Mouse (Mus musculus) hindbrain, embryonic 11.5 days (tissue): ENCODE measurements around the gene Nemf. TPM values are rescaled to one million over a fixed set of nuclear protein-coding genes. Genes with fewer than 3 reads are reported as not detected.

ENCODE experiments used
- ATAC-seq: fragments of 200-750 bp; cut with Nextera tagmentation; 2 replicates; pipeline ENCODE4 v1.8.0; 2017; ENCODE audit warnings: mild to moderate bottlenecking, moderate TSS enrichment, moderate library complexity; ENCODE audit not compliant: low FRiP score
- DNase-seq: peaks from one replicate; pipeline ENCODE4 v3.0.0-alpha.2; 2015; ENCODE audit warnings: low spot score
- H3K27ac ChIP-seq: fragments of 300-500 bp; sonication (generic); 2 replicates; pipeline ENCODE4 v1.5.1; 2014; ENCODE audit warnings: mild to moderate bottlenecking, low read depth, low read length
- H3K27me3 ChIP-seq: fragments of 300-500 bp; sonication (generic); 2 replicates; pipeline ENCODE4 v1.6.1; 2014; ENCODE audit warnings: mild to moderate bottlenecking, low read length, moderate library complexity, mixed read lengths; ENCODE audit not compliant: control insufficient read depth, insufficient read depth
- H3K36me3 ChIP-seq: fragments of 300-500 bp; sonication (generic); 2 replicates; pipeline ENCODE4 v1.6.1; 2014; ENCODE audit warnings: mild to moderate bottlenecking, low read length, moderate library complexity, mixed read lengths; ENCODE audit not compliant: control insufficient read depth, insufficient read depth
- H3K4me1 ChIP-seq: fragments of 300-500 bp; sonication (generic); replicated peaks from 2 replicates; pipeline ENCODE4 v1.6.1; 2014; ENCODE audit warnings: low read length, mixed read lengths; ENCODE audit not compliant: control insufficient read depth, insufficient read depth
- H3K4me2 ChIP-seq: fragments of 300-500 bp; sonication (generic); replicated peaks from 2 replicates; pipeline ENCODE4 v1.6.1; 2014; ENCODE audit warnings: mild to moderate bottlenecking, low read depth, low read length
- H3K4me3 ChIP-seq: fragments of 300-500 bp; sonication (generic); 2 replicates; pipeline ENCODE4 v1.5.1; 2014; ENCODE audit warnings: low read depth, low read length
- H3K9ac ChIP-seq: fragments of 300-500 bp; sonication (generic); 2 replicates; pipeline ENCODE4 v1.6.1; 2014; ENCODE audit warnings: low read depth, low read length
- H3K9me3 ChIP-seq: fragments of 300-500 bp; sonication (generic); 2 replicates; pipeline ENCODE4 v1.6.1; 2016; ENCODE audit warnings: low read length; ENCODE audit not compliant: control insufficient read depth
- WGBS: fragments of 180-500 bp; shearing (Covaris S2); extraction: QIAGEN DNeasy Blood & Tissue Kit; methylation state at CpG from one replicate; pipeline ENCODE4 v1.1.7; 2014; 5-methylcytosine and 5-hydroxymethylcytosine counted together
- polyA plus RNA-seq: library from polyadenylated mRNA; unstranded; fragments of >200 nt; fragmentation: Nextera tagmentation; extraction: Ambion mirVana; gene quantifications from 2 replicates; pipeline ENCODE4 v1.2.1, GENCODE M21; 2014

Gene Nemf
- polyA plus RNA-seq, 1 experiment from 2014 or later, result 108 TPM

DNA sequence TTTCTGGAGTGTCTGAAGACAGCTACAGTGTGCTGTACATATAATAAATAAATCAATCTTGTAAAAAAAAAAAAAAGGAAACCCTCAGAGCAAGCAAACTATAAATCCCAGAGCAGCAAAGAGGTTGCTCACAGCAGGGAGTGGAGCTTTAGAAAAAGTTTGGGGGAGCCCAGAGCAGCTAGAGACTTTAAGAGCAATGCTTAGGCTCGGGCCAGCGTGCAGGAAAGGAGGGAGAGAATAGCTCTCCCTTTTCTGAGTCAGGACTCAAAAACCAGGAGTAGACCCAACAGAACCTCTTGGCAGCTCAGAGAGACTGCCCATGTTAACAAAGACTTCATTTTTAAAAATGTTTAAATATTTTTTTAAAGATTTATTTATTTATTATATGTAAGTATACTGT is 88.0 kb downstream of the Nemf start:
- Histone ChIP-seq H3K9me3 (no peaks in the 10 kb centered on the region), H3K27ac (no peak overlapping the region), H3K4me1 (no peaks in the 10 kb centered on the region), H3K36me3 (no peaks in the 10 kb centered on the region), H3K4me2 (no peak overlapping the region), H3K27me3 (no peaks in the 10 kb centered on the region), H3K9ac (no peak overlapping the region), H3K4me3 (no peak overlapping the region)
- no peak for ATAC-seq
- DNase-seq, result no peak
- 72% methylated on average over 2 of the region's 2 CpGs for WGBS

DNA sequence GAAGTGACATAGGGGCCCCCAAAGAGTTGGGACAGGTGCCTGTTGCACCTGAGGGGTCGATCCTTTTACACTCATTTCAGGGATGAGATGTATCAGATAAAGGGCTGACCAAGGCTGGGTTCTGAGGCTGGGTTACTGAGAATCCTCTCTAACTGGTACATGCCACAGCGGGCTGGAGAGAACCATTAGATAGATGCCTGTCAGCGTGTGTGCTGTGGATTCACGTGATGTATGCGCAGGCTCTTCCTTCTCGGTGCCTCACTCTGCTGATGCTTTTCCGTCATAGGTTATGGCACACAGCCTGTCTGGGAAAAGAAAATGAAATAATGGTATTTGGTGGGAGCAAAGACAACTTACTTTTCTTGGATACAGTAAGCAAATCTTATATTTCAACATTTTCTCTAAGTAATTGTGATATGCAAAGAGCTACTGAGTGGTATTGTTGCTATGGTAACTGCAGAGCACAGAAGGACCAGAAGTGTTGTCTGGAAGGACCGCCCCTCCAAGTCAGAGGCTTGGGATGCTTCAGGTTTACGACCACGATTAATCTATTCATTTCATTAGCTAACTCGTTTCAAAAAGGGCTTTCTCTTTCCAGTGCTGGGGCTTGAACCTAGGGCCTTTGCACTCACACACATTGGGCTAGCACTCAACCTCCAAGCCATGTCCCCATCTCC is 88.9 kb downstream of the Nemf start:
- no peak for DNase-seq
- WGBS, result 80% methylated on average over 11 of the region's 11 CpGs

DNA sequence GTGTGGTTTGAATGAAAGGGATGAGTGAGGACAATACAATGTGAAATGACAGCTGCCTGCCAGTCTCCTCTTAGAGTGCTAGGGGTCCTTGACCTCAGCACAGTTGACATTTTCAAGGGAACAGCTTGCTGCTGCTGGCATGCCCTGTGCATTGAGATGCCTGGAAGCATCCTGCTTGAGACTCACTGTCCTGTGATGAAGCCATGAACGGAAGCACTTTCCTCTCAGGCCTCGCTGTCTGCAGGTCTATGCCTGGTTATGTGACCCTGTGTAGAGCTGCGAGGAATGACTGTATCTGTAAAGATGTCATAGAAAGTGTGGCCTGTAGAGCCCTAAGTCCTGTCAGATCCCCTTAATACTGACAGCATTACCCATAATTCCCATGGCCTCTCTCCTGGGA is 91.9 kb downstream of the Nemf start:
- no peak overlapping the region for H3K4me2 ChIP-seq
- no peak overlapping the region for H3K9ac ChIP-seq
- H3K9me3 ChIP-seq, result no peaks in the 10 kb centered on the region
- no peaks in the 10 kb centered on the region for H3K27me3 ChIP-seq
- H3K4me3 ChIP-seq, result no peak overlapping the region
- ATAC-seq (no peak), DNase-seq (no peak)
- WGBS, result 87% methylated on average over 3 of the region's 3 CpGs
- no peaks in the 10 kb centered on the region for H3K36me3 ChIP-seq
- no peak overlapping the region for H3K27ac ChIP-seq
- H3K4me1 ChIP-seq, result no peaks in the 10 kb centered on the region

More for the DNA sequence above, 88.9 kb downstream of the Nemf start:
- Histone ChIP-seq H3K9ac (no peak overlapping the region), H3K4me1 (no peaks in the 10 kb centered on the region), H3K4me3 (no peak overlapping the region), H3K9me3 (no peaks in the 10 kb centered on the region), H3K4me2 (no peak overlapping the region), H3K27ac (no peak overlapping the region), H3K36me3 (no peaks in the 10 kb centered on the region), H3K27me3 (no peaks in the 10 kb centered on the region)
- no peak for ATAC-seq

DNA sequence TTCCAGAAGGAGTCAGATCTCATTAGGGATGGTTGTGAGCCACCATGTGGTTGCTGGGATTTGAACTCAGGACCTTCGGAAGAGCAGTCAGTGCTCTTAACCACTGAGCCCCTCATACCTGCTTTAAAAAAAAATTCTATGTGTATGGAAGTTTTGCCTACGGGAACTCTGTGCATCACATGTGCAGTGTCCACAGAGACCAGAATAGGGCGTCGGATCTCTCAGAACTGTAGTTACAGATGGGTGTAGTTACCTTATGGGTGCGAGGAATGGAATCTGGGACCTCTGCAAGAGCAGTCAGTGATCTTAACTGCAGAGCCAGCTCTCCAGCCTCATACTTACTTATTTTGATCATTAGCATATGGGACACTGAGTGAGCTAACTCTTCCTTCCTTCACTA is 94.7 kb downstream of the Nemf start:
- no peaks in the 10 kb centered on the region for H3K9me3 ChIP-seq
- no peaks in the 10 kb centered on the region for H3K27me3 ChIP-seq
- no peak overlapping the region for H3K4me2 ChIP-seq
- no peak overlapping the region for H3K4me3 ChIP-seq
- no peak for ATAC-seq
- no peaks in the 10 kb centered on the region for H3K36me3 ChIP-seq
- H3K4me1 ChIP-seq, result no peaks in the 10 kb centered on the region
- no peak for DNase-seq
- WGBS, result 90% methylated on average over 5 of the region's 5 CpGs
- H3K27ac ChIP-seq, result no peak overlapping the region
- H3K9ac ChIP-seq, result no peak overlapping the region

Other genes starting within 250 kb of the Nemf start
- gene Rps29, start 198.0 kb downstream of the Nemf start, polyA plus RNA-seq, result 1,259 and 1,264 TPM in 2 replicates
- gene Lrr1, start 188.4 kb downstream of the Nemf start, polyA plus RNA-seq, result 23.6 and 27.2 TPM in 2 replicates
- gene Rpl36al, start 173.1 kb downstream of the Nemf start, polyA plus RNA-seq, result 461 and 473 TPM in 2 replicates
- gene Mgat2, start 173.0 kb downstream of the Nemf start, polyA plus RNA-seq, result 35.9 and 37.7 TPM in 2 replicates
- gene Gm49383, start 160.1 kb downstream of the Nemf start, polyA plus RNA-seq, result 33.2 and 35.8 TPM in 2 replicates
- gene Dnaaf2, start 158.7 kb downstream of the Nemf start, polyA plus RNA-seq, result 13.2 and 13.9 TPM in 2 replicates
- 34.5 and 36.2 TPM in 2 replicates for gene Gm49384, start 152.9 kb downstream of the Nemf start, polyA plus RNA-seq
- 24.8 and 25.8 TPM in 2 replicates for gene Pole2, start 129.0 kb downstream of the Nemf start, polyA plus RNA-seq
- 2.9 and 4.5 TPM in 2 replicates for gene Klhdc1, start 116.0 kb downstream of the Nemf start, polyA plus RNA-seq
- 267 and 269 TPM in 2 replicates for gene Klhdc2, start 60.5 kb downstream of the Nemf start, polyA plus RNA-seq
- gene Arf6, start 15.0 kb upstream of the Nemf start, polyA plus RNA-seq, result 47.4 and 49.9 TPM in 2 replicates
- 1.3 and 2.2 TPM in 2 replicates for gene Gm9887, start 15.3 kb upstream of the Nemf start, polyA plus RNA-seq
- 18.9 and 19.6 TPM in 2 replicates for gene Vcpkmt, start 225.9 kb upstream of the Nemf start, polyA plus RNA-seq